Mouse (Mus musculus): Measurements from ENCODE around the gene Pik3cg. TPM values are rescaled to one million over a fixed set of nuclear protein-coding genes. Genes with fewer than 3 reads are reported as not detected.
"Not testable (repeated sequence)": the region's sequence is repeated elsewhere in the genome, so short reads cannot be mapped to it uniquely, and the experiment has no call there.

Gene Pik3cg
- 1 to 10 TPM; 2.1 to 2.6 TPM for total RNA-seq (2021)

DNA sequence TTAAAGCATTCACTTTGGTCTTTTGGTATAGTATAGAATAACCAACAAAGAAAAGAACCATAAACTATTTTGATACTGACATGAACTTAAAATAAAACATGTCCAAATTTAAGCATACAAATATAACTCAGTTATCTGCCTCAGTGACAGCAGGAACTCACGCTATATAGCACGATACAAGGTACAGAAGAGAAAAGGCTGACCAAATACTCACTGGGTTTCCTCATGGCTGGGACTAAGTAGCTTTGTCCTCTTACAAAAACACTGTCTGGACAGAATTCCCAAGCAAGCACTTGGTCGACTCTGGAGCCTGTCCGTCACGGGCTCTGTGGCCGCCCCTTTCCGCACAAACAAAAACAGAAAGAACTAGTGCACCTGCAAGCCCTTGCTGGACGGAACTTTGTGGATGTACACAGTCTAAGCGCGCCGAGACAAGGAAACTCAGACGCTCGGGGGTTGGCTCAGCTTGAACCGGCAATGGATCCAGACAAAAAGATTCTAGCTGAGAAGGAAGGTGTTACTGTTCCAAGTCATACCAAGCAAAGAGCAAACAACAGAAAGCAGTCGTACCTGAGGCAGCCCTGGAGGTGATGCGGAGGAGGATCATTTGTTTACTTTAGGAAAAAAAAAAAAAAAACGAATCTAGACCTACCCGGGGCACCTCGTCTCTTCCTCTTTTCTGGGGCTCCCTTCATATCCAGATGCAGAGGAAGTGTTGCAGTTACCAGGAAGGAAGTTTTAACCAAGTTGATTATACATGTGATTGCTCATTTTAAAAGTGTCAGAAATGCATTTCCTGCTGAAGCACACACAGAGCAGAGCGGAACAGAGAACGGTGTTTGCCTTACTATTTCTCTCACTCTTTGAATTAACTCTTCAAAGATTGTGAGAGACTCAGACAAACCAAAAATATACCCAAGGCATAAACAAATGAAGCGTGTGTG lies at the start of gene Pik3cg:
Pik3cg (minus strand) TSS at position 712 of the 944 bp plus-strand sequence.
- intact Hi-C loops (cut with DNase I) = no loop called here
- DNase-seq = peak; percentile 32 to 35

DNA sequence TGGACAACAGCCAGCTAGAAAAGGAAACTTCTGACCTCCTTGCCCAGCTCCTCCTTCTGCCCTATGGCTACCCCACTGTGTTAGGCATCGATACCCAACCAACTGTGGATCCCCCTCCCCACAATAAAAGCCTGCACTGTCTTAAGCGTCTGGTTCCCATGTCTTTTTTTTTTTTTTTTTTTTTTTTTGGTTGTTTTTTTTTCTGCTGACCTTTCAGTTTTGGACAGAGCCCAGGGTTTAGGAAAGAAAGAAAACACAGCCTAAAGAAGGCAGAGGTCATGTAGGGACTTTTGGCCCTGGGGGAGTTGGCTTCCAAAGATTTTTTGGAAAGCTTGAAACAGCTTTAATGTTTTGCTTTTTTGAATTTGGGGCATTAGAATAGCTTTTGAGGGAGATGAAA lies 40.0 kb upstream of the Pik3cg start:
- DNase-seq = no peak
- intact Hi-C loops (cut with DNase I) = no loop called here

DNA sequence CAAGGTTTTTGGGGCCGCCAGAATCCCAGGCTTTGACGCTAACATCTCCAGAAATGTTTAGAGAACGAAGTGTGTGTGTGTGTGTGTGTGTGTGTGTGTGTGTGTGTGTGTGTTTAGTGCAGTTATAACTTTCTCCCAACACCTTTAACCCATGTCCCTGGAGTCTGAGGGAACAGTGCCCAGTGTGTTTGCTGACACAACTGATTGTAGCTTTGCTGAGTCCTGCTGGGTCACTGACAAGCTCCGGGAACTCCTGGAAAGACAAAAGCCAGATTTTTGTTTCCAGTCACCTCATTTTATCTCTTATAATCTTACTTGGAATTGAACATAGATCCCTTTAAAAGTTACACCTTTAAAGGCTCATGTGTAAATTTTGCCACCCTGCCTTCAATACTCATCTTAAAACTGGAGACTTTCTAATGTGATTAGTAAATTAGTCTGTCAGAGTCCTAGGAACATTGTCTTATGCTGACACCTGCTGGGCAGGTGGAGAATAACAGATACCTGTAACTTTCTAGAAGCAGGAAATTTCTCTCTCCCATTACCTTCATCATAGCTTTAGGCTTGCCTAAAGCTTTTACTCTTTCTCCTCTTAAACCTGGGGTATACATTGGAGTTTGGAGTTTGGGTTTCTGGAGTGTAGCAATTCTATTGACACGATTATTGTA lies 37.2 kb upstream of the Pik3cg start:
- DNase-seq = peak; percentile 27 to 43
- intact Hi-C loops (cut with DNase I) = loop anchor here (1.0 to 2.0 kb wide), 2 partner anchors 101 to 278 kb away; no protein-coding TSS in a partner anchor

DNA sequence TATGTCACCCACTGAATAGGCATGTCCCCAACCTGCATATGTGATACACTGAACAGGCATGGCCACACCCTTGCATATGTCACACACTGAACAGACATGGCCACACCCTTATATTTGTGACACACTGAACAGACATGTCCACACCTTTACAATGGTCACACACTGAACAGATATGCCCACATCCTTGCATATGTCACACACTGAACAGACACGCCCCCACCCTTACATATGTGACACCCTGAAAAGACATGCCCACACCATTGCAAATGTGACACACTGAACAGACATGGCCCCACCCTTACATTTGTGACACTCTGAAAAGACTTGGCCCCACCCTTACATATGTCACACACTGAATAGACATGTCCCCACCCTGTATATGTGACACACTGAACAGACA lies 35.1 kb upstream of the Pik3cg start:
- DNase-seq = no peak
- intact Hi-C loops (cut with DNase I) = no loop called here

DNA sequence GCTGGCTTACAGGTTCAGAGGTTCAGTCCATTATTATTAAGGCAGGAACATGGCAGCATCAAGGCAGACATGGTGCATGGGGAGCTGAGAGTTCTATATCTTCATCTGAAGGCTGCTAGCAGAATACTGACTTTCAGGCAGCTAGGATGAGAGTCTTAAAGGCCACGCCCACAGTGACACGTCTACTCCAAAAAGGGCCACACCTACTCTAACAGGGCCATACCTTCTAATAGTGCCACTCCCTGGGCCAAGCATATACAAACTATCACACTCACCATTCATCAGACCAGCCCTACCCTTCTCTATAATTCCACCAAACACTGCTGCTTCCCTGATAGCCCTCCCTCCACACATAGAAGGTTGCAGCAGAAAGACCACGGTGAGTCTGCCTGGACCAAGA lies 30.7 kb upstream of the Pik3cg start:
- DNase-seq; intact Hi-C loops (cut with DNase I): not testable (repeated sequence)

DNA sequence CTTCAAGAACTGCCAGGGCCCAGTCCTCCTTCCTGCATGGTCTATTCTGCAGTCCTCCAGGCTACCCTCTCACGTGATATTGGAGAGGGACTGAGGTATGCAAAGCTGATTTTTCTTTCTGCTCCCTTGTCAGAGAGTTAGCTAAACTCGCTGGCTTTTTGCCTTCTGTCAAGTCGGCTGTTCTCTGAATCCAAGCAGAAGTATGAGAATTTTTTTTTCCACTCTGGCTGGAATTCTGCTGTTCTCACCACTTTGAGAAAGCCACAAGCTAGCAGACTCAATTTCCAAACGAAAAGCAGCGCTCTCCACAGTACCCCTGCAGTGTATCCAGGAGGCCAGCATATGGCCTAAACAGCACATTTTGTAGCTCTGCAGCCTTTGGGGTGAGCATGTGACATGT lies 30.0 kb upstream of the Pik3cg start:
- DNase-seq = no peak
- intact Hi-C loops (cut with DNase I) = no loop called here

DNA sequence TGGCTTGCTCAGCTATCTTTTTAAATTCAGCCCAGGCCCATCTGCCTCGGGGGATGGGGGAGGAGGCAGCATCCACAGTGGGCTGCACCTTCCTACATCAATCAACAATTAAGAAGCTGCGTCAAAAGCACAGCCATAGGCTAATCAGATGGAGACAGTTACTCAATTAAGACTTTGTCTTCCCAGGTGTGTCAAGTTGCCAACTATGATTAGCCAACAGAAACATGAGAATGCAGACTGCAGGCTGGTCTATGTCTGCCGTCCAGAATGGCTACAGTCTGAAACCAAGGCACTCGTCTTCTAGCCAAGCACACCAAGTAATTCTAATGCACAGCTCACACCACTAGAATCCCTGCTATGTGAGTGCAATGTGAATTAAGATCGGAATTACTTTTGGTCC lies 29.4 kb upstream of the Pik3cg start:
- intact Hi-C loops (cut with DNase I) = no loop called here
- DNase-seq = no peak

DNA sequence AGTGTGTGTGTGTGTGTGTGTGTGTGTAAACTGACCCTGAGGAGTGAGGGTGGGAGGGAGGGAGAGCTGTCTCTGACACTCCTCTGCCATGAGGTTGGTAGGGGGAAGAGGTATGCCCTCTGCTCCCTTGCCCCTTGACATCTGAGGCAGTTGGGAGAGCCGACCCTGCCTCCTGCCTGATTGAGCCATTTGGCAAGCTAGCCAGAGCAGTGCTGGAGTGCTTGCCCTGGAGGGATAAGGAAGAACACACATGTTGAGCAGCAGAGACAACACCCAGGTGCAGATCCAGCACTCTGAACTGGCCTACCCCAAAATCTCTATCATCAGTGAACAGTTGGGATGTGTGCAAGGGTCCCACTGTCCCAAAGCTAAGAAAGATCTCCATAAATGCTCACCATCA lies 28.7 kb upstream of the Pik3cg start:
- intact Hi-C loops (cut with DNase I) = no loop called here
- no peak for DNase-seq

DNA sequence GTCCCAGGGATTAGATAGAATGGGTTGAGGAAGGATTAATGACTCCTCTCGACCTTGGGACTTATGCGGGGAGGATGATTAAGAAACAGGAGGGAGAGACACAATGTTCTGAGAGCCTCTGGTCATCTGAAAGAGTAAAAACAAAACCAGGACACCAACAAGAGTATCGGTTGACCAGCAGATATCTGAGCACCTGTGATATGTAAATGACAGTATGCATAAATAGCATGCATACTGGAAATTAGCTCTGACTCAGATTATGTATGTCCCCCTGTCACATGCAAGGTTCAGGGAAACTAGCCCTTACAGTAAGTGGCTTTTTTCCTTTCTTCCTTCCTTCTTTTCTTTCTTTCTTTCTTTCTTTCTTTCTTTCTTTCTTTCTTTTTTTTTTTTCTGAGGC lies 28.0 kb upstream of the Pik3cg start:
- DNase-seq = no peak
- intact Hi-C loops (cut with DNase I) = no loop called here

DNA sequence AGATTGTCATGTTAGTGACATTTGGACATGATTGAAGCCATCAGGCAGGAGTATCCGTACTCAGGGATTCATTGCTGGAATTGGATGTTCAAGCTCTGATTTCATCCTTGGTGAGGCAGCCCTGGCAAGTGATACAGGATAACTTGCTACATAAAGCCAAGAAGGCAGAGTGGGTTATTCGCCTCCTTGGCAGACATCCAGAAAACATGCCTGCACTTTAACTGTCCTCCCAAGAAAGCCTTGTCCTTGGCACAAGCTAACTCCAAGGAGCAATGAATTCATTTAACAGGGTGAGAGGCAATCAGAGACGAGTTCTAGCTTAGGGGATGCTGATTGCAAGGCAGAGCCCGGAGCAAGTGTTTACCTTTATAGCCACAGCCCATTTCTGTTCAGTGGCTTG lies 25.4 kb upstream of the Pik3cg start:
- intact Hi-C loops (cut with DNase I) = loop anchor here (2.0 kb wide), 1 partner anchor 55 kb away; no protein-coding TSS in a partner anchor
- no peak for DNase-seq

DNA sequence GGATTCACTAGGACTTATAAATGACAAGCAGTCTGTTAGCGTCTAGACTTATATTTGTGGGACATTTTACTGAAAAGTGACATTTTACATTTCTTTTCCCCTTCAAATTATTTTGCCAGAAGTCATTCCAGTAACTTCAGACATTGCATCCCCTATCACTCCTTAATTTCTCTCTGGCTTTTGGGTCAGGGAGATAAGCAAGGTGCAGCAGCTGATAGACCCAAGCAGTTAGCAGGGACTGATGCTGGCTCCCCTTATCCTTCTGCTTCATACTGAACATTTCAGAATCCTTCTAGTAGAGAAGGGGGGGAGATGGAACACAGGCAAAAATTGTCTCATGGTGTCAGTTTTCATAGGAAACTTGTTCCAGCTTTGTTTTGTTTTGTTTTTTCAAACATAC lies 22.9 kb upstream of the Pik3cg start:
- DNase-seq = no peak
- intact Hi-C loops (cut with DNase I) = no loop called here

DNA sequence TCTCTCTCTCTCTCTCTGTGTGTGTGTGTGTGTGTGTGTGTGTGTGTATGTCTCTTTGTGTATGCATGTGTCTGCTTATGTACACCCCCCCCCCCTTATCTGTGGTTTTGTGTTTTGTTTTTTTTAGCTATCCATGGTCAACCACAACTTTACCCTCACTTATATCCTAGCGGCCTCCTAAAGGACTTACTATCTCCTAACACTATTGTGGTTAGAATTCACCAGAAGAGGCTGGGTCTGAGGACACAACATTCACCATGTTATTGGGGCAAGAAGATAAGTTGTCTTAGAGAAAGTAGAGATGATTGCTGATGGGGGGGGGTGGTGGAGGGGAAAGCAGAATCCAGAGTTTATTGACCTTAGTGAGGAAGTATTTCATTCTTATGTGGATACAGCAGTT lies 15.2 kb upstream of the Pik3cg start:
- intact Hi-C loops (cut with DNase I) = no loop called here
- no peak for DNase-seq

DNA sequence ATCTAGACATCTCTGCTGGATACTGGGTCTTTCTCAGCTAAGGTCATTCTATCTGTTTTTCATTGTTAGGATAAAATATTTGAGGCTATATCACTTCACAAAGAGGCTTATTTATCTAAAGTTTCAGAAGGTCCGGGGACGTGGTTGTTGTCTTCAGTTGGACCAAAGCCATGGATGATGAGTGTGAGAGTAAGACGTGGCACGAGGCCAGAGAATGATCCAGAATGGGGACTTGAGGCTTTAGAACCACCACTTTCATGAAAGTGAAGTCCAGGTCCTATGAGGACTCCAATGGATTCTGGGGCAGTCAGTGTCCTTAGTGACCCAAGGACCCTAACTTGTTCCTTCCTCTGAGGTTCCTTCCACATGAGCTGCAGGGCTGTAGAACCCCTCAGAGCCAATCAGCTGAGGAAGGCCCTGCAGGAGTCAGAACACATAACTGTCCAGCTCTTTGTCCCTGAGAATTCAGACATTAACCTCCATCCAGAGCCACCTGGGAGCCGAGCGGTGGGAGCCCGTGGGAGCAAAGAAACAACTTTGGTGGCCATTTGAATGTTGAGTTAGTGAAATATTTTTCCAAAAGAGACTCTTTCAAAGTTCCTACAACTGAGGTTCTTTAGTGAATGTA lies 14.4 kb upstream of the Pik3cg start:
- no peak for DNase-seq
- intact Hi-C loops (cut with DNase I) = no loop called here

DNA sequence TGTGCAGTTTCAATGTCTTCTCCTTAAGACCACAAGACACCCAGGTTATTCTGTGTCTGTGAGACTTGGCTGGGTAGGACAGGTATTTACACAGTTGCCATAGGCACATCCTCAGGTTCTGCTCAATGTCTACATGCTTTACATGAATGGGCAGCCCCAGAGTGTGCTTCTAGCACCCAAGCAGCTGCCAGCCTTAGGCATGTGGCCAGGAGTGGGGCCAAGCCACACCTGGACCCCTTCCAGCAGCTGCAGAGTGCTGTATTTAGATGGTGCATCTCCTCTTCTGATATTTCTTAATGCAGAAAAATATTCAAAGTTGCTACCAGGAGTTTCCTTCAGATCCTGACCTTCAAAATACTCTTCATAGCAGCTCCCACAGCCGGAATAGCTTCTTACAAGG lies 11.9 kb upstream of the Pik3cg start:
- intact Hi-C loops (cut with DNase I) = no loop called here

DNA sequence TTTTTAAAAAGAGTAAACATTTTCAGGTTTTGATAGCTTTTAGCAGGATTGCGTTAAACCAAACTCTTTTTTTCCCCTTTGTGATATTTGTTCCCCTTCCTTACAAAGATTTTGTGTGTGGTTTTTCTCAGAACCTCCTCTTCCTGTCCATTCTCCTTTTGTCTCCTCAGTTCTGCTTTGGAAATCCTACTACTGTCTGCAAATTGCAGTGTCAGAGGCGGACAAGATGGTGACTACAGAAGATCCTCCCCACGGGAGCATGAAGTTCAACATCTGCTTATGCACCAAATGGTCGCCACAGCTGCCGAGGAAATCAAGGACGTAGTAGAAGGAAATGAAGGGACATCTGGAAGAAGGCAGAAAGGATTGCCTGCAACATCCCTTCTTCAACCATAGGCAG lies 6.7 kb upstream of the Pik3cg start:
- no peak for DNase-seq
- intact Hi-C loops (cut with DNase I) = no loop called here

More for the DNA sequence above, 11.9 kb upstream of the Pik3cg start:
- DNase-seq = no peak

DNA sequence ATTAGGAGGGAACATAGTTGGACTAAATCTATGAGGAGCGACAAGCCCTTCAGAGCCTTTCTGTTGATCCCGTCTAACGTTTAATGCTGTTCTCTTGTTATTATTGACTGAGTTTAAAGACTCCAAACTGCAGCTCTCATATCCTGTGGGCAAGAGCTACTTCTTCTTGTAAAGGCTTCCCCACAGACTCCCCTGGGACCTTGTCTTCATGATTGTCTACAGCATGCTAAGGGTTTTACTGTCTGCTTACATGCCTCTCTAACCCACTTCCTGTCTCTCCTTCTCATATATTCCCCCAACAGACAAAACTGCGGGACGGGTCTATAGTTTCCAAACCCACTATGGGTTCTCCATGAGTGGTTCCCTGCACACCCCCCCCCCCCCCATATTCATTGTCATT lies 4.2 kb upstream of the Pik3cg start:
- no peak for DNase-seq
- intact Hi-C loops (cut with DNase I) = no loop called here

DNA sequence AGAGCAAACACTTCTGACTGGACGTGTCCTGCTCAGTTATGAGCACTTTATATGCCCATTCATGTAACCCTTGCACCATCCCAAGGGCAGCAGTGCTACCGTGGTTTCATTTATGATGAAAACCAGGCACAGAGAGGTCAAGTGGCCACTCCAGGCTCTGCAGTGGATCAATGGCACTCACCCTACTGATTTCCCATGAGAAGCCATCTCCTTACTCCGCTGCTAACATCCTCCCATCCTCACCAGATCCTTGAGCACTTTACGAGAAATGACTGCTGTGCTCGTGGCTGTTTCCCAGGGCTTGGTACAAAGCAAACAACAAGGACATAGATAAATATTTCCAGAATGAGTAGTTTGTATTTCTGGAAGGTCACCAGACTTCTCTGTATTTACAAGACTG lies 3.7 kb upstream of the Pik3cg start:
- no peak for DNase-seq
- intact Hi-C loops (cut with DNase I) = no loop called here

DNA sequence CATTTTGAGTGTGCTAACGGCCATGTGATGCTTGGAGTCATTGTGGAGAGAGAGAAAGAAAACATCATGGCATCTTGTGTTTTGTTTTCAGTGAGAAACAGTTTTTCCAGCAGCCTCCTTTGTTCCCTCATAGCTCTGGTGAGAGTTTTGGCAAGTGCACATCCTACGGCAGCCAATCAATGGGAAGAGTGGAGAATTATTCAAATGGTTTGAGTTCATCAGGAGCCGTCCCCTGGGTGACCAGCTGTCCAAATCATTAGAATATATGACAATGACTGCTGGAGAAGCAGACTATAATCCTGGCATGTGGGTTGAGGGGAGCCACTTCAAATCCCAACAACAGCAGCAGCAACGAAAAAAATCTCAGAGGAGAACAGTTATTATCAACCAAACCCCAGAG lies 2.8 kb upstream of the Pik3cg start:
- peak in 1 of 2 experiments; percentile 18 for DNase-seq
- intact Hi-C loops (cut with DNase I) = no loop called here

DNA sequence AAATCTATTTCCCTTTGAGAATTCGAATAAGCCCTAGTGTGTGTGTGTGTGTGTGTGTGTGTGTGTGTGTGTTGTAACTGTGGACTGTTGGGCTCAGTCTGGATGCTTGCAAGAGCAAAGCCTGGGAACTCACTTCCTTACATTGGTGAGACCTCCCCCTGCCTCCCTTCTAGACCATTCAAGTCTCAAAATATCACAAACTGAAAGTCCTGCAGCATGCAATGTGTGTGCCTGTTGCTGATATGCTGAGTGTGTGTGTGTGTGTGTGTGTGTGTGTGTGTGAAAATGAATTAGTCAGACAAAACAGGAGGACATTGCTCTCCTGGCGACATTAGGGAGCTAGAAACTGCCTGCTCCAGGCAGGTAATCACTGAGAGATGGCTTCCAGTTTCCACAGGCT lies 492 bp upstream of the Pik3cg start:
- peak in 1 of 2 experiments; percentile 18 for DNase-seq
- intact Hi-C loops (cut with DNase I) = no loop called here

DNA sequence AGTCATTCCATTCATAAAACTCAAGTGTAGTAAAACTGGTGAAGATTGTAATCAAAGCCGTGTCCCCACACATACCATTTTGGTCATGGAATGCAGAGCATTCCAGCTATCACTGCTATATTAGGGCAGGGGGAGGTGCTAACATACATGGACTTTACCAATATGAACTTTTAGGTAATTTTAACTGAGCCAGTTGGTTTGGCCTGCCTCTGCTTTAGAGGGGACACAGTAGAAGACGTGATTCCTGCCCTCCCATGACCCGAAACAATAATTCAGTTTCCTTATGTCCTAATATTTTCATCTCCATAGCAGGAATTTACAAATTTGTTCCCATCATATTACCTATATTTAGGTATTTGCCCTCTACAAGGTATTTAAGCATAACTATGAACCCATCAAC lies 1.3 kb downstream of the Pik3cg start:
- intact Hi-C loops (cut with DNase I) = no loop called here

DNA sequence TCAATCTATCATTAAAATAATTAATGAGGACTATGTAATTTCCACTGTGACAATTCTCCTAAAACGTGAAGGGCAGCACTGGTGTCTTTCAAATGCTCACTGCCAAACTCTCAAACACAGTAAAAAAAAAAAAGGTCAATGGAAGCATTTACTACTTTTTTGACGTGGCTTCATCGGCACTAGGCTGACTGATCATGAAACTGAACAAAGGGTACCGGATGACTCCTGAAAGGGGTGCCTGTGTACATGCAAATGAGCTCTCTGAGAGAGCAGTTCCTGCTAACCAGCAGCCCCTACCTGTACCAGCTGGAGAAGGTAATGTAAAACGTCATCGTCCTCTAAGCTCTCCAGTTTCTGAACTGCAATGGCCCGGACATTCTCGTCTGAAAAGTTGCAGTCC lies 4.8 kb downstream of the Pik3cg start:
- no peak for DNase-seq
- intact Hi-C loops (cut with DNase I) = no loop called here

More for the DNA sequence above, 1.3 kb downstream of the Pik3cg start:
- no peak for DNase-seq

DNA sequence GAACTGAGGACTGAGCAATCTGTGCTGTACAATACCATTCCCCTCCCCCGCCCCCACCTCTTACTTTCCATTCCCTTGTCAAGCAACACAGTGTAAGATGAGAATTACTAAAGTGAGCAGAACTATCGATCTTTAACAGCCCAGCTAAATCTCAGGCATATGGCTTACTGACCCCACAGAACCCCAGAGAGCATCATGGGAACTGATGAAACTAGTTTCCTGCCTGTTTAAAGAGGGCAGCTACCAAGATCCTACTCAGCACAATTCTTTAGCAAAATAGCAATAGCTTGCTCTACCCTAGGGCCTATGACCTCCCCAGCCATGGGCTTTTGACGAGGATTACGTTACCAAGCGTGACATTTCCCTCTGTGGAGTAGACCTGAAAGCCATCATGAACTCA lies 5.9 kb downstream of the Pik3cg start:
- intact Hi-C loops (cut with DNase I) = no loop called here
- DNase-seq = no peak
